9 mouse cellular contexts compared by ENCODE assay signal in genomic region chr7:29050797-29051196, GRCm38 (mm10).
DNase-seq lines count a peak whose midpoint lies in the region; ATAC-seq and TF ChIP-seq lines count a peak whose summit lies in the region.
"Had no signal": no experiment of that assay in that cellular context is flagged by ENCODE, and none has a peak within 500 bp of the region (broad histone marks: within the 10 kb centered on the region; RNA-seq: fewer than 3 reads in every experiment).

No protein-coding gene starts in this region.

- H3K27ac ChIP-seq in hindbrain, embryonic 14.5 days, result no peak overlapping the region
- no peak overlapping the region for H3K27ac ChIP-seq in hindbrain, embryonic 13.5 days
- no peak overlapping the region for H3K27ac ChIP-seq in spleen, adult 2 months (ENCODE audit: insufficient read depth, low read length)
- H3K27ac ChIP-seq in midbrain, embryonic 15.5 days, result no peak overlapping the region
- H3K27ac ChIP-seq: neural tube, embryonic 12.5 days had no signal

- H3K4me2 ChIP-seq in hindbrain, embryonic 14.5 days (replicated peaks), result no peak overlapping the region
- H3K4me2 ChIP-seq in hindbrain, embryonic 13.5 days, result no peak overlapping the region
- H3K4me2 ChIP-seq in midbrain, embryonic 15.5 days, result no peak overlapping the region
- H3K4me2 ChIP-seq: neural tube, embryonic 12.5 days had no signal

- no peak for ATAC-seq in hindbrain, embryonic 14.5 days (ENCODE audit: low FRiP score)
- ATAC-seq in hindbrain, embryonic 13.5 days (ENCODE audit: low FRiP score), result no peak
- no peak for ATAC-seq in midbrain, embryonic 15.5 days (replicated peaks)

- peak; percentile 6; the same call in 1 of the 2 replicates for TF ChIP-seq CTCF in spleen, adult 2 months (IDR thresholded peaks at IDR 0.05; ENCODE audit: extremely low read depth, insufficient read depth, insufficient read length, insufficient replicate concordance)

- 27% methylated on average over 2 of the region's 2 CpGs for WGBS in hindbrain, embryonic 14.5 days
- 49% methylated on average over 2 of the region's 2 CpGs for WGBS in hindbrain, embryonic 13.5 days
- 56% methylated on average over 2 of the region's 2 CpGs for WGBS in spleen, adult 2 months
- 41% methylated on average over 2 of the region's 2 CpGs for WGBS in midbrain, embryonic 15.5 days

- H3K4me1 ChIP-seq in hindbrain, embryonic 14.5 days (replicated peaks; ENCODE audit: control insufficient read depth, insufficient read depth, low read length), result no peaks in the 10 kb centered on the region
- H3K4me1 ChIP-seq in hindbrain, embryonic 13.5 days (replicated peaks), result peaks cover 7% of the 10 kb centered on the region; the same call in 1 of the 2 replicates
- no peaks in the 10 kb centered on the region for H3K4me1 ChIP-seq in spleen, adult 2 months (ENCODE audit: control insufficient read depth, insufficient read depth, insufficient read length)
- H3K4me1 ChIP-seq in midbrain, embryonic 15.5 days, result no peaks in the 10 kb centered on the region
- H3K4me1 ChIP-seq: neural tube, embryonic 12.5 days had no signal

- peak; percentile 78 for DNase-seq in hindbrain, embryonic 14.5 days (ENCODE audit: low spot score)
- no peak for DNase-seq in spleen, adult 2 months (ENCODE audit: low read depth in 1 of 2, low spot score in 2 of 2)
- DNase-seq in spleen, adult 18-20 months, result no peak
- DNase-seq in c-Kit-positive CD71-positive TER-119-negative erythroid progenitor cells, embryonic 14.5 days (ENCODE audit: low read depth), result peak; percentile 49
- DNase-seq in lung, postnatal 10 days, result peak; percentile 51
- DNase-seq in urinary bladder, adult 18-20 months (ENCODE audit: low spot score in 2 of 2), result no peak

- H3K27me3 ChIP-seq in hindbrain, embryonic 14.5 days (ENCODE audit: control insufficient read depth, insufficient read depth, low read length), result peaks cover 34% of the 10 kb centered on the region
- H3K27me3 ChIP-seq in hindbrain, embryonic 13.5 days, result peaks cover 57% of the 10 kb centered on the region
- H3K27me3 ChIP-seq in spleen, adult 2 months (ENCODE audit: control insufficient read depth, insufficient read depth, low read length), result peaks cover 8% of the 10 kb centered on the region
- peaks cover 33% of the 10 kb centered on the region for H3K27me3 ChIP-seq in midbrain, embryonic 15.5 days (replicated peaks)

- no peak for TF ChIP-seq POLR2A in spleen, adult 2 months (IDR thresholded peaks at IDR 0.05; ENCODE audit: low read depth, low read length)

- no peak overlapping the region for H3K4me3 ChIP-seq in hindbrain, embryonic 14.5 days (replicated peaks; ENCODE audit: low read length)
- no peak overlapping the region for H3K4me3 ChIP-seq in hindbrain, embryonic 13.5 days
- H3K4me3 ChIP-seq in spleen, adult 2 months (ENCODE audit: extremely low read depth, insufficient read depth, insufficient read length), result no peak overlapping the region
- no peak overlapping the region for H3K4me3 ChIP-seq in midbrain, embryonic 15.5 days
- H3K4me3 ChIP-seq: neural tube, embryonic 12.5 days had no signal

- H3K36me3 ChIP-seq in hindbrain, embryonic 14.5 days (replicated peaks; ENCODE audit: control insufficient read depth, insufficient read depth), result no peaks in the 10 kb centered on the region
- no peaks in the 10 kb centered on the region for H3K36me3 ChIP-seq in hindbrain, embryonic 13.5 days
- H3K36me3 ChIP-seq in spleen, adult 2 months (ENCODE audit: control insufficient read depth, insufficient read depth, low read length), result no peaks in the 10 kb centered on the region
- H3K36me3 ChIP-seq in midbrain, embryonic 15.5 days (replicated peaks), result no peaks in the 10 kb centered on the region
- H3K36me3 ChIP-seq: neural tube, embryonic 12.5 days had no signal

- H3K9ac ChIP-seq in hindbrain, embryonic 14.5 days, result no peak overlapping the region
- no peak overlapping the region for H3K9ac ChIP-seq in hindbrain, embryonic 13.5 days
- H3K9ac ChIP-seq in midbrain, embryonic 15.5 days, result no peak overlapping the region
- H3K9ac ChIP-seq: neural tube, embryonic 12.5 days had no signal

- no peaks in the 10 kb centered on the region for H3K9me3 ChIP-seq in hindbrain, embryonic 14.5 days (ENCODE audit: control insufficient read depth, low read length)
- no peaks in the 10 kb centered on the region for H3K9me3 ChIP-seq in hindbrain, embryonic 13.5 days
- no peaks in the 10 kb centered on the region for H3K9me3 ChIP-seq in midbrain, embryonic 15.5 days
- H3K9me3 ChIP-seq: neural tube, embryonic 12.5 days had no signal

Comparison
In these comparisons a context has a peak if more than half of its experiments do, and no peak if none do; other contexts are left out.
1. DNase-seq: peak in hindbrain, embryonic 14.5 days (single experiment), c-Kit-positive CD71-positive TER-119-negative erythroid progenitor cells, embryonic 14.5 days (single experiment) and lung, postnatal 10 days (single experiment); none in spleen, adult 2 months (0 of 2), spleen, adult 18-20 months (0 of 2) and urinary bladder, adult 18-20 months (0 of 2).